Mouse (Mus musculus) spleen, postnatal 10 days (tissue): Measurements from ENCODE around the gene Fetub.

ENCODE experiments used
- DNase-seq, 2 experiments: peaks; one replicate each; pipeline ENCODE4 v3.0.0; 2021 to 2022; ENCODE audit warnings: low spot score in 2 of 2

Gene Fetub

DNA sequence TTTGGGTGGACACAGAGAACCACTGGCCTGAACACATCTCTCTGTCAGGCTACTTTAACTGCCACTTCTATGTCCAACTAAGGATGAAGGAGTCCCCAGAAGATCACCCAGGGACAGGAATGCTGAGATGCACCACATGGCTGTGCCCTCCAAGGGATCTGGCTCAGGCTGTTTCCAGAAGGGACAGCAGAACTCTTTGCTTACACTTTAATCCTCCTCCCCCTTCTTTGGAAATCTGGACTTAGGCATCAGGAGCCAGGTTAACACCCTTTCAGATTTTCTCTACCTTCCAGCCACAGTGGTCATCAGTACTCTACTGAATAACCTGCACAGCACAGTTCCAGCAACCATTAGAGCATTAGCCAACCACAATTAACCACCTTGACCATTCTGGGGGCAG, 45.2 kb downstream of the Fetub start:
- no peak for DNase-seq

- no peak for DNase-seq
These were observed 49.4 kb downstream of the Fetub start for GRCm38 (mm10) chr16:22967383-22968030.
